Mouse (Mus musculus) monocyte, adult 59 days (primary cell): ENCODE results near the gene Gm20441. TPM values are rescaled to one million over a fixed set of nuclear protein-coding genes. Genes with fewer than 3 reads are reported as not detected.

Source experiments
- total RNA-seq, 2 experiments: library from RNA; stranded (reverse); gene quantifications; one replicate each; pipeline ENCODE4 v1.2.4; 2023

Gene Gm20441
- total RNA-seq: not detected

GRCm38 (mm10) chr10:75780769-75781578 is at the start of gene Gm20441, which contains the start of gene Gstt3:
Gene Gm20441 (minus strand): TSS chr10:75780954.
Gene Gstt3 (minus strand): TSS chr10:75781414.

GRCm38 (mm10) chr10:75822443-75822842 is 41.7 kb upstream of the Gm20441 start, which contains the start of gene Gstt4:
Gene Gstt4 (minus strand): TSS chr10:75822543.

GRCm38 (mm10) chr10:75798176-75798696 is 17.5 kb upstream of the Gm20441 start, which contains the start of gene Gstt1:
Gene Gstt1 (minus strand): TSS chr10:75798584.

GRCm38 (mm10) chr10:75772795-75773664 is 7.7 kb downstream of the Gm20441 start, which contains the start of gene Ddt:
Gene Ddt (minus strand): TSS chr10:75773414.

GRCm38 (mm10) chr10:75763682-75764518 is 16.9 kb downstream of the Gm20441 start, which contains the start of gene Cabin1:
Gene Cabin1 (minus strand): TSS chr10:75764341.

Other genes starting within 250 kb of the Gm20441 start
- not detected for gene Lrrc75b, start 220.6 kb downstream of the Gm20441 start, total RNA-seq
- gene Ggt1, start 219.3 kb downstream of the Gm20441 start, total RNA-seq: under 1 TPM in 1 of 2 experiments, not detected in 1; 0.89 TPM
- 10 to 100 TPM in 1 of 2 experiments, 1 to 10 TPM in 1; 7.6 to 10.2 TPM for gene Ggt5, start 191.6 kb downstream of the Gm20441 start, total RNA-seq
- 1 to 10 TPM in 1 of 2 experiments, under 1 TPM in 1; 0.79 to 1.1 TPM for gene Susd2, start 136.9 kb downstream of the Gm20441 start, total RNA-seq
- 10 to 100 TPM; 74.5 to 83.3 TPM for gene Cabin1, start 16.6 kb downstream of the Gm20441 start, total RNA-seq
- gene Ddt, start 7.5 kb downstream of the Gm20441 start, total RNA-seq: 10 to 100 TPM; 24.1 to 28.8 TPM
- gene Gstt3, start 460 bp upstream of the Gm20441 start, total RNA-seq: 1 to 10 TPM; 6.3 to 6.8 TPM
- 1 to 10 TPM in 1 of 2 experiments, under 1 TPM in 1; 0.52 to 1.0 TPM for gene Gstt1, start 17.6 kb upstream of the Gm20441 start, total RNA-seq
- gene Gstt4, start 41.6 kb upstream of the Gm20441 start, total RNA-seq: not detected
- gene Gstt2, start 56.5 kb upstream of the Gm20441 start, total RNA-seq: 1 to 10 TPM; 5.9 to 6.4 TPM
- 10 to 100 TPM; 87.8 to 90.9 TPM for gene Mif, start 79.3 kb upstream of the Gm20441 start, total RNA-seq
- gene Derl3, start 112.5 kb upstream of the Gm20441 start, total RNA-seq: 1 to 10 TPM in 1 of 2 experiments, under 1 TPM in 1; 0.84 to 3.1 TPM
- gene Smarcb1, start 140.7 kb upstream of the Gm20441 start, total RNA-seq: 10 to 100 TPM; 35.2 to 36.8 TPM
- gene Chchd10, start 152.2 kb upstream of the Gm20441 start, total RNA-seq: 1 to 10 TPM in 1 of 2 experiments, under 1 TPM in 1; 0.79 to 3.7 TPM
- gene Mmp11, start 155.5 kb upstream of the Gm20441 start, total RNA-seq: not detected
- not detected for gene Gm867, start 159.7 kb upstream of the Gm20441 start, total RNA-seq
- not detected for gene Vpreb3, start 162.1 kb upstream of the Gm20441 start, total RNA-seq
- under 1 TPM in 1 of 2 experiments, not detected in 1; 0.43 TPM for gene Gm5134, start 173.6 kb upstream of the Gm20441 start, total RNA-seq